Mouse (Mus musculus): Measurements from ENCODE around the gene Scrn3. TPM values are rescaled to one million over a fixed set of nuclear protein-coding genes. Genes with fewer than 3 reads are reported as not detected.

Scrn3 gene
- polyA plus RNA-seq, 1 experiment = 2.9 TPM

DNA sequence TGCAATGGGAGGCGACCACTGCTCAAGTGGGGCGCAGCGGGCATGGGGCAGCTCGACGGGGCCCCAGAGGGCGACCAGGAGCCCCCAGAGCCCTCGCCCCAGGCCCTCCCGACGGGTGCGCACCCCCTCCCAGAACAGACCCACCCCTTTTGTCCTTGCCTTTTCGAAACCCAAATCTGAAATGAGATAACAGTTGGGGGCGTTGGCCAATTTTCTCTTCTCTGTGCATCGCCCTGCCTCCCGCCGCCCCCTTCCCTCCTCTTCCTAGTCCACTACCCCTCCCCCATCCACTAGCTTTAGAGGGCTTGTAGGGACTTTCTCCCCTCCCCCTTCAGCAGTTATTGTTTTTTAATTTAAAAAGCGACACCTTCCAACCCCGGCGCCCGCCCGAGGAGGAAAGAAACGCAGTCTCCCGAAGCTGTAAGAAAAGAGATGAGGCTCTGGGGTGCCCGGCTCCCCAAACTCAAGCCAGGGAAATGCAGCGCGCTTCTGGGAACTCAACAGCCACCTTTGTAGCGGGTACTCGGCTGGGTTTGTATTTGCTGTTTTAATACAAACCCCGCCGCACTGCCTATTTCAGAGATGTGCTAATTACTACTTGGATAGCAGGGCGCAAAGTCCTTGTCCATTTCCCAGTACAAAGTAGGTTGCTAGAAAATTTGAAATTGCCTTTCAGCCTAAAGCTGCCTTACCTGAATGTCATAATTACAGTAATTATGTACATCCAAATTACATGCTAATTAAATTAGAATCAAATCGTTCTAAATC, 32.9 kb upstream of the Scrn3 start:
- no peak for DNase-seq (ENCODE audit: low read depth in 1 of 2, low spot score in 2 of 2)
- TF ChIP-seq CTCF (IDR thresholded peaks at IDR 0.05; ENCODE audit: extremely low read depth, insufficient read depth, insufficient read length, insufficient replicate concordance) (no peak), POLR2A (IDR thresholded peaks at IDR 0.05; ENCODE audit: low read depth, low read length) (no peak)
- WGBS = 8% methylated on average over 28 of the region's 31 CpGs
- H3K4me3 ChIP-seq (ENCODE audit: extremely low read depth, insufficient read depth, insufficient read length) = no peak overlapping the region
- peaks cover 22% of the 10 kb centered on the region for H3K4me1 ChIP-seq (ENCODE audit: control insufficient read depth, insufficient read depth, insufficient read length)
- H3K36me3 ChIP-seq (ENCODE audit: control insufficient read depth, insufficient read depth, low read length) = no peaks in the 10 kb centered on the region
- H3K27me3 ChIP-seq (ENCODE audit: control insufficient read depth, insufficient read depth, low read length) = peaks cover 36% of the 10 kb centered on the region
- H3K27ac ChIP-seq (ENCODE audit: insufficient read depth, low read length) = no peak overlapping the region

DNA sequence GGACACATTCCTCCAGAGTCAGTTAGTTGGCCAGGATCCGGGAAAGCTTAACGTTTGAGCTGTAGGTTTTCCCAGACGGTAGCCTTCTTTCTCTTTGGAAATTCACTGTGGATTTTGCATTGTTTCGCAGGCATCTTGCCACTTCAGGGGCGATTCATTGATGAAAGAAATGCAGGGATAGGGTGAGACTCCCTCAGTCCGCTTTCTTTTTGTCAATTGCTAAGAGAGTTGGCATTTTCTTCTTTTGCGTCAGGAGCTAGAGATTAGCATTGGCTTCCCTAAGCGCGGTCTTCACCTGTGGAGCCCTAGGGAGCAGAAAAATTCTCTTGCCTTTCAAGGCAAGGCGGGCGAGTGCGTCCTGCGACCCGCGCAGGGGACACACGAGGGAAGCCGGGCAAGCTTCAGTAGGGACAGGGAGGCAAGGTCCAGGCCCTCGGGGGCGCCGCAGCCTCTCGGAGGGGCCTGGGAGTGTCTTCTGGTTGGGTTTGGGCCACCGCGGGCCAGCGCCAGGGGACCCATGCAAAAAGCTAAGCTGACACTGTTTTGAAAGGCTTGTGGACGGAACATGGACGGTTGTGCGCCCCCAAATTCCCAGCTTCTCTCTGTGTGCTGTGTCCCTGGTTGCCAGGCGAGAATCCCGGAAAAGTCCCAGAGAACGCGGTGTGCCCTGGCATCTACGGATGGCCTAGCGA, 31.9 kb upstream of the Scrn3 start:
- TF ChIP-seq POLR2A (IDR thresholded peaks at IDR 0.05; ENCODE audit: low read depth, low read length) = no peak
- peaks cover 1% of the 10 kb centered on the region; the same call in 1 of the 2 replicates for H3K36me3 ChIP-seq (ENCODE audit: control insufficient read depth, insufficient read depth, low read length)
- no peak overlapping the region for H3K27ac ChIP-seq (ENCODE audit: insufficient read depth, low read length)
- WGBS = 11% methylated on average over 33 of the region's 33 CpGs
- DNase-seq (ENCODE audit: low read depth in 1 of 2, low spot score in 2 of 2) = no peak
- H3K4me3 ChIP-seq (ENCODE audit: extremely low read depth, insufficient read depth, insufficient read length) = no peak overlapping the region; the same call in 1 of the 2 replicates
- peaks cover 18% of the 10 kb centered on the region for H3K4me1 ChIP-seq (ENCODE audit: control insufficient read depth, insufficient read depth, insufficient read length)
- peaks cover 32% of the 10 kb centered on the region for H3K27me3 ChIP-seq (ENCODE audit: control insufficient read depth, insufficient read depth, low read length)

DNA sequence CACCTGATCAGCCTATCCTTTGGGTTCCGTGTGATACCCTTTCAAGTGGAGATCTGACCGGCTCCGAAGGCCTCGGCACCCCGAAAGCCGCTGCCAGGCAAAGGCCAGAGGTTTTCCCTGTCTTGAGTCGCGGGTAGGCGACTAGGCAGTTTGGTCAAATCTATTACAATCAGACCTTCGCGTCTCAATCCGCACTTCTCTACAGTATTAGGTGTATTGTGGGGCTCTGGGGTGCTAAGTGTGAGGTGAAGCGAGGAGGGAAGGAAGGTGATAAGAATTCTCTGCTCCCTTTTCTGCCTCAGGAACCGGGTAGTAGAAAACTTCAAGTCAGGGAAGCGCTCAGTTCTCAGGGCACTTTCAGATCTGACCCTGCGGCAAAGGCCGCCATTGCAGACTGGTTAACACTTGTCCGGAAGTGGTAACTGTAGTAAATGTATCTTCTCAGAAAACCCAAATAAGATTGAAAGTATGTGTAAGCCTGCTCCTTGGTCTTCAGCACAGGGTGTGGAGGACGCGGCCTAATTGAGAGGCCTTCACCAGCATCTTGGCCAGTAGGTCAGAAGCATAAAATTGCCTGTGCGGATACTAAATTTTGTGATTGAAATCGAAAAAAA, 31.2 kb upstream of the Scrn3 start:
- peaks cover 18% of the 10 kb centered on the region for H3K4me1 ChIP-seq (ENCODE audit: control insufficient read depth, insufficient read depth, insufficient read length)
- peaks cover 32% of the 10 kb centered on the region for H3K27me3 ChIP-seq (ENCODE audit: control insufficient read depth, insufficient read depth, low read length)
- WGBS = 19% methylated on average over 22 of the region's 22 CpGs
- H3K4me3 ChIP-seq (ENCODE audit: extremely low read depth, insufficient read depth, insufficient read length) = peak overlapping the region; percentile 4; the same call in 1 of the 2 replicates
- H3K27ac ChIP-seq (ENCODE audit: insufficient read depth, low read length) = no peak overlapping the region
- peaks cover 1% of the 10 kb centered on the region; the same call in 1 of the 2 replicates for H3K36me3 ChIP-seq (ENCODE audit: control insufficient read depth, insufficient read depth, low read length)
- no peak for DNase-seq (ENCODE audit: low read depth in 1 of 2, low spot score in 2 of 2)
- TF ChIP-seq POLR2A (IDR thresholded peaks at IDR 0.05; ENCODE audit: low read depth, low read length) = no peak
- TF ChIP-seq CTCF (IDR thresholded peaks at IDR 0.05; ENCODE audit: extremely low read depth, insufficient read depth, insufficient read length, insufficient replicate concordance) = no peak

DNA sequence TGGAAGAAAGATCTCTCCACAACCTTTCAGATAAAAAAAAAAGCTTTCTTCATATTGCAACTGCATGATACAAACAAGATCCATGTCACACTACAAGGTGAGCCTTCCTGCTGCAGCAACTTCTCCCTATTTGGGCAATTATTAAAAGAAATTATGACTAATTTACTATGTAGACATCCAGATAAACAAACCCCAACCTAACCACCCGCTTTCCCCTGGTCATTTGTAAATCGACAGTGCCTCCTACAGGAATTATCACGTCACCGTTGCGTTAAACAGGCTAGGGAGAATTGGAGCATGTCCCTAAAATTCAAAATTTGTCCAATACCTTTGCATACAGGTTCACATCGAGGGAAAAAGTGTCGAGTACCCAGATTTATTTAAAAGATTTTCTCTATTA, 30.7 kb upstream of the Scrn3 start:
- no peak for DNase-seq (ENCODE audit: low read depth in 1 of 2, low spot score in 2 of 2)
- TF ChIP-seq CTCF (IDR thresholded peaks at IDR 0.05; ENCODE audit: extremely low read depth, insufficient read depth, insufficient read length, insufficient replicate concordance) = no peak
- TF ChIP-seq POLR2A (IDR thresholded peaks at IDR 0.05; ENCODE audit: low read depth, low read length) = no peak
- Histone ChIP-seq H3K4me3 (ENCODE audit: extremely low read depth, insufficient read depth, insufficient read length) (no peak overlapping the region), H3K27me3 (ENCODE audit: control insufficient read depth, insufficient read depth, low read length) (peaks cover 28% of the 10 kb centered on the region), H3K36me3 (ENCODE audit: control insufficient read depth, insufficient read depth, low read length) (peaks cover 1% of the 10 kb centered on the region), H3K4me1 (ENCODE audit: control insufficient read depth, insufficient read depth, insufficient read length) (peaks cover 18% of the 10 kb centered on the region), H3K27ac (ENCODE audit: insufficient read depth, low read length) (no peak overlapping the region)
- WGBS = 45% methylated on average over 7 of the region's 7 CpGs

DNA sequence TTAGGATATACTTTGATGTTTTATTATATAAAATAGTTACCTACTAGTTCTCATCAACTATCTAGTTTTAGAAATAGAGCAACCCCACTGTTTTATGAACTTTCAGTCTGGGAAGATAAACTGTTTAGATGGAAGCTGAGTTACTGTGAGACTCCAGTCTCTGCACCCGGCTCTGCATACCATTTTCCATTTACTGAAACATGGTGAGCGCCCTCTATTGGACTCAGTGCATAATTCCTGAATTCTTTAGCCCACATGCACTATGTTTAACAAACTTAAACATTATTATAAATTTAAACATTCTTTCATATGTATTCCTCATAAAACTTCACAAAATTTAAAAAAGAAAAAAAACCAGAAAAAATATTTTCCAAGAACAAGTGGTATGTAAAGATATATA, 26.8 kb upstream of the Scrn3 start:
- WGBS = 26% methylated on average over 2 of the region's 2 CpGs
- TF ChIP-seq POLR2A (IDR thresholded peaks at IDR 0.05; ENCODE audit: low read depth, low read length) = no peak
- TF ChIP-seq CTCF (IDR thresholded peaks at IDR 0.05; ENCODE audit: extremely low read depth, insufficient read depth, insufficient read length, insufficient replicate concordance) = no peak
- Histone ChIP-seq H3K36me3 (ENCODE audit: control insufficient read depth, insufficient read depth, low read length) (peaks cover 13% of the 10 kb centered on the region), H3K27me3 (ENCODE audit: control insufficient read depth, insufficient read depth, low read length) (peaks cover 5% of the 10 kb centered on the region; the same call in 1 of the 2 replicates), H3K27ac (ENCODE audit: insufficient read depth, low read length) (no peak overlapping the region), H3K4me1 (ENCODE audit: control insufficient read depth, insufficient read depth, insufficient read length) (peaks cover 4% of the 10 kb centered on the region), H3K4me3 (ENCODE audit: extremely low read depth, insufficient read depth, insufficient read length) (no peak overlapping the region)
- DNase-seq (ENCODE audit: low read depth in 1 of 2, low spot score in 2 of 2) = no peak

DNA sequence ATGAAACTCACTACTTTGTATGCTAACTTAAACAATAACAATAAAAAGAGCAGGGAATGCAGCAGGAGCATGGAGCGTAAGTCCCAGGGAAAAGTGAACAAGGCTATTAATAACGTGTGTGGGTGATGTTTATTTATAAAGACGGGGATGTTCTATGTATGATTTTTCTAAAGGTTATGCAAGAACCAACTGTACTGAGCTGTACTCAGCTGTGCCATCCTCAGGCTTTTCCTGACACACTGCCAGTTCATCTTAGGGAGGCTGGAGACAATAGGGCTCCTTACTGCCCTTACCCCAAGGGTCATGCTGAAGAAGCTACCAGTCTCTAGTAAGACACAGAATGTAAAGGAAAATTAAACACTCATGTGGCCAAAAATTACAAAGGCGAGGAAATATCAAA, 21.3 kb upstream of the Scrn3 start:
- Histone ChIP-seq H3K27me3 (ENCODE audit: control insufficient read depth, insufficient read depth, low read length) (no peaks in the 10 kb centered on the region), H3K27ac (ENCODE audit: insufficient read depth, low read length) (no peak overlapping the region), H3K4me1 (ENCODE audit: control insufficient read depth, insufficient read depth, insufficient read length) (no peaks in the 10 kb centered on the region), H3K36me3 (ENCODE audit: control insufficient read depth, insufficient read depth, low read length) (peaks cover 17% of the 10 kb centered on the region), H3K4me3 (ENCODE audit: extremely low read depth, insufficient read depth, insufficient read length) (no peak overlapping the region)
- DNase-seq (ENCODE audit: low read depth in 1 of 2, low spot score in 2 of 2) = no peak
- 95% methylated on average over 4 of the region's 4 CpGs for whole genome bisulfite sequencing
- TF ChIP-seq CTCF (IDR thresholded peaks at IDR 0.05; ENCODE audit: extremely low read depth, insufficient read depth, insufficient read length, insufficient replicate concordance) (no peak), POLR2A (IDR thresholded peaks at IDR 0.05; ENCODE audit: low read depth, low read length) (no peak)

Measured in spleen, adult 2 months (tissue).